Mouse (Mus musculus) CH12.LX (cell line): Measurements from ENCODE around the gene Rfc4.

Experiments used
- CTCF ChIP-seq, 2 experiments: IDR thresholded peaks in 1 of 2; conservative IDR thresholded peaks in 1 of 2; 2 replicates each; pipeline ENCODE4 v1.5.1; 2011 to 2012; ENCODE audit warnings: low read depth in 2 of 2, low read length in 2 of 2, improper control_type of control experiment in 1 of 2, inconsistent platforms in 1 of 2, mild to moderate bottlenecking in 1 of 2, moderate library complexity in 1 of 2
- MXI1 ChIP-seq: IDR thresholded peaks from 2 replicates; pipeline ENCODE4 v1.6.1; 2011; ENCODE audit warnings: mild to moderate bottlenecking, low read depth, low read length, improper control_type of control experiment
- RCOR1 ChIP-seq: conservative IDR thresholded peaks from 2 replicates; pipeline ENCODE4 v1.6.1; 2012; ENCODE audit warnings: low read depth, mild to moderate bottlenecking, inconsistent platforms, low read length, improper control_type of control experiment
- SIN3A ChIP-seq: IDR thresholded peaks from 2 replicates; pipeline ENCODE4 v1.6.1; 2012; ENCODE audit warnings: low read length, improper control_type of control experiment, inconsistent platforms
- TBP ChIP-seq: conservative IDR thresholded peaks from 2 replicates; pipeline ENCODE4 v1.6.1; 2011; ENCODE audit warnings: low read depth, low read length, improper control_type of control experiment

- TF ChIP-seq CTCF (conservative IDR thresholded peaks at IDR 0.05 in 1 of 2, IDR thresholded peaks at IDR 0.05 in 1 of 2; ENCODE audit: low read depth in 2 of 2, low read length in 2 of 2) (no peak), MXI1 (no peak), SIN3A (no peak), TBP (no peak), RCOR1 (no peak)
Observed at GRCm38 (mm10) chr16:23093321-23093953, 34.1 kb downstream of the Rfc4 start.
